Mouse (Mus musculus) MEL (cell line): ENCODE measurements around the gene Gimap7. TPM values are rescaled to one million over a fixed set of nuclear protein-coding genes. Genes with fewer than 3 reads are reported as not detected.

Experiments
- DNase-seq: peaks from one replicate; pipeline ENCODE4 v3.0.0; 2011; ENCODE audit warnings: low read depth, low spot score
- H3K27ac ChIP-seq: 2 replicates; pipeline ENCODE4 v1.5.1; 2012; ENCODE audit warnings: low read depth, mild to moderate bottlenecking, control low read depth, low read length, moderate library complexity; ENCODE audit not compliant: control insufficient read depth
- H3K27me3 ChIP-seq, 2 experiments: fragments of 150-350 bp in 1 of 2; sonication (generic) in 1 of 2; 2 replicates each; pipeline ENCODE4 v1.6.1; 2012; ENCODE audit warnings: low read length in 2 of 2, mild to moderate bottlenecking in 2 of 2, improper control_type of control experiment in 1 of 2, moderate library complexity in 1 of 2; ENCODE audit not compliant: insufficient read depth in 2 of 2, control insufficient read depth in 1 of 2
- H3K36me3 ChIP-seq, 2 experiments: 2 replicates each; pipeline ENCODE4 v1.6.1; 2012 to 2014; ENCODE audit warnings: low read length in 2 of 2, improper control_type of control experiment in 1 of 2, inconsistent platforms in 1 of 2, mild to moderate bottlenecking in 1 of 2; ENCODE audit not compliant: insufficient read depth in 2 of 2, control insufficient read depth in 1 of 2
- H3K4me1 ChIP-seq, 2 experiments: fragments of 150-350 bp in 1 of 2; sonication (generic) in 1 of 2; 2 replicates each; pipeline ENCODE4 v1.6.1; 2012; ENCODE audit warnings: low read length in 2 of 2, improper control_type of control experiment in 1 of 2, mild to moderate bottlenecking in 1 of 2; ENCODE audit not compliant: insufficient read depth in 2 of 2, control insufficient read depth in 1 of 2
- H3K4me3 ChIP-seq, 2 experiments: fragments of 150-350 bp in 1 of 2; sonication (generic) in 1 of 2; 2 replicates each; pipeline ENCODE4 v1.5.1; 2012; ENCODE audit warnings: low read depth in 2 of 2, low read length in 2 of 2, mild to moderate bottlenecking in 2 of 2, moderate library complexity in 2 of 2, control low read depth in 1 of 2, improper control_type of control experiment in 1 of 2; ENCODE audit not compliant: control insufficient read depth in 1 of 2, insufficient read depth in 1 of 2
- H3K79me2 ChIP-seq: 2 replicates; pipeline ENCODE4 v1.6.1; 2012; ENCODE audit warnings: mild to moderate bottlenecking, low read length, moderate library complexity; ENCODE audit not compliant: control insufficient read depth, poor library complexity, insufficient read depth
- H3K9ac ChIP-seq: 2 replicates; pipeline ENCODE4 v1.6.1; 2012; ENCODE audit warnings: low read depth, mild to moderate bottlenecking, control low read depth, low read length, moderate library complexity; ENCODE audit not compliant: control insufficient read depth, poor library complexity, severe bottlenecking
- H3K9me3 ChIP-seq: fragments of 150-350 bp; sonication (generic); replicated peaks from 2 replicates; pipeline ENCODE4 v1.6.1; 2012; ENCODE audit warnings: mild to moderate bottlenecking, low read length, improper control_type of control experiment, moderate library complexity; ENCODE audit not compliant: insufficient read depth
- BHLHE40 ChIP-seq: IDR thresholded peaks from 2 replicates; pipeline ENCODE4 v1.6.1; 2012; ENCODE audit warnings: low read depth, mild to moderate bottlenecking, inconsistent platforms, low read length, improper control_type of control experiment, borderline replicate concordance
- CHD1 ChIP-seq: IDR thresholded peaks from 2 replicates; pipeline ENCODE4 v1.6.1; 2012; ENCODE audit warnings: low read depth, mild to moderate bottlenecking, inconsistent platforms, low read length, improper control_type of control experiment
- CTCF ChIP-seq, 3 experiments: IDR thresholded peaks in 2 of 3; conservative IDR thresholded peaks in 1 of 3; 2 replicates each; pipeline ENCODE4 v1.5.1; 2011 to 2012; ENCODE audit warnings: low read length in 3 of 3, low read depth in 2 of 3, mild to moderate bottlenecking in 2 of 3, improper control_type of control experiment in 1 of 3, inconsistent platforms in 1 of 3, mixed read lengths in 1 of 3, moderate library complexity in 1 of 3; ENCODE audit not compliant: control insufficient read depth in 1 of 3, insufficient read depth in 1 of 3, poor library complexity in 1 of 3, severe bottlenecking in 1 of 3
- E2F4 ChIP-seq: IDR thresholded peaks from 2 replicates; pipeline ENCODE4 v1.6.1; 2011; ENCODE audit warnings: low read depth, low read length, improper control_type of control experiment, borderline replicate concordance
- ELF1 ChIP-seq: IDR thresholded peaks from 2 replicates; pipeline ENCODE4 v1.6.1; 2014; ENCODE audit warnings: low read depth, mild to moderate bottlenecking, inconsistent platforms, low read length, improper control_type of control experiment, moderate library complexity
- EP300 ChIP-seq, 2 experiments: IDR thresholded peaks; 2 replicates each; pipeline ENCODE4 v1.6.1; 2011; ENCODE audit warnings: improper control_type of control experiment in 2 of 2, low read length in 2 of 2, low read depth in 1 of 2, mild to moderate bottlenecking in 1 of 2
- ETS1 ChIP-seq: IDR thresholded peaks from 2 replicates; pipeline ENCODE4 v1.6.1; 2012; ENCODE audit warnings: low read depth, mild to moderate bottlenecking, inconsistent platforms, low read length, improper control_type of control experiment, moderate library complexity
- GABPA ChIP-seq: IDR thresholded peaks from 2 replicates; pipeline ENCODE4 v1.6.1; 2012; ENCODE audit warnings: low read depth, mild to moderate bottlenecking, inconsistent platforms, low read length, improper control_type of control experiment, moderate library complexity
- HCFC1 ChIP-seq: IDR thresholded peaks from 2 replicates; pipeline ENCODE4 v1.6.1; 2012; ENCODE audit warnings: low read depth, mild to moderate bottlenecking, inconsistent platforms, low read length, improper control_type of control experiment, moderate library complexity
- JUND ChIP-seq: IDR thresholded peaks from 2 replicates; pipeline ENCODE4 v1.6.1; 2011; ENCODE audit warnings: low read depth, mild to moderate bottlenecking, improper control_type of control experiment, low read length
- KAT2A ChIP-seq: conservative IDR thresholded peaks from 2 replicates; pipeline ENCODE4 v1.6.1; 2012; ENCODE audit warnings: low read depth, low read length, improper control_type of control experiment, inconsistent platforms
- MAX ChIP-seq: IDR thresholded peaks from 2 replicates; pipeline ENCODE4 v1.6.1; 2011; ENCODE audit warnings: low read length, improper control_type of control experiment
- MXI1 ChIP-seq: IDR thresholded peaks from 2 replicates; pipeline ENCODE4 v1.6.1; 2011; ENCODE audit warnings: mild to moderate bottlenecking, low read depth, low read length, improper control_type of control experiment
- POLR2A ChIP-seq, 2 experiments: IDR thresholded peaks; 2 replicates each; pipeline ENCODE4 v1.6.1; 2011 to 2012; ENCODE audit warnings: low read length in 2 of 2, mild to moderate bottlenecking in 2 of 2, control low read depth in 1 of 2, improper control_type of control experiment in 1 of 2, low read depth in 1 of 2, moderate library complexity in 1 of 2; ENCODE audit not compliant: control insufficient read depth in 1 of 2, insufficient read depth in 1 of 2, poor library complexity in 1 of 2
- RAD21 ChIP-seq: IDR thresholded peaks from 2 replicates; pipeline ENCODE4 v1.6.1; 2011; ENCODE audit warnings: mild to moderate bottlenecking, low read depth, low read length, improper control_type of control experiment
- RCOR1 ChIP-seq: IDR thresholded peaks from 2 replicates; pipeline ENCODE4 v1.6.1; 2012; ENCODE audit warnings: low read depth, mild to moderate bottlenecking, inconsistent platforms, low read length, improper control_type of control experiment
- SIN3A ChIP-seq: IDR thresholded peaks from 2 replicates; pipeline ENCODE4 v1.6.1; 2012; ENCODE audit warnings: low read length, improper control_type of control experiment, inconsistent platforms
- TAL1 ChIP-seq: IDR thresholded peaks from 2 replicates; pipeline ENCODE4 v1.6.1; 2012; ENCODE audit warnings: mild to moderate bottlenecking, inconsistent platforms, low read length, moderate library complexity, mixed read lengths
- TCF12 ChIP-seq: IDR thresholded peaks from 2 replicates; pipeline ENCODE4 v1.6.1; 2014; ENCODE audit warnings: low read depth, mild to moderate bottlenecking, inconsistent platforms, low read length, improper control_type of control experiment, moderate library complexity
- UBTF ChIP-seq: IDR thresholded peaks from 2 replicates; pipeline ENCODE4 v1.6.1; 2012; ENCODE audit warnings: low read depth, mild to moderate bottlenecking, inconsistent platforms, low read length, improper control_type of control experiment, moderate library complexity, borderline replicate concordance; ENCODE audit not compliant: insufficient read depth
- ZC3H11A ChIP-seq: IDR thresholded peaks from 2 replicates; pipeline ENCODE4 v1.6.1; 2012; ENCODE audit warnings: low read depth, mild to moderate bottlenecking, inconsistent platforms, low read length, improper control_type of control experiment
- ZKSCAN1 ChIP-seq: IDR thresholded peaks from 2 replicates; pipeline ENCODE4 v1.6.1; 2012; ENCODE audit warnings: low read depth, mild to moderate bottlenecking, inconsistent platforms, low read length, improper control_type of control experiment, moderate library complexity
- ZMIZ1 ChIP-seq: IDR thresholded peaks from 2 replicates; pipeline ENCODE4 v1.6.1; 2012; ENCODE audit warnings: low read depth, mild to moderate bottlenecking, inconsistent platforms, low read length, improper control_type of control experiment, moderate library complexity
- ZNF384 ChIP-seq: IDR thresholded peaks from 2 replicates; pipeline ENCODE4 v1.6.1; 2012; ENCODE audit warnings: low read depth, mild to moderate bottlenecking, inconsistent platforms, low read length, improper control_type of control experiment
- polyA plus RNA-seq, 2 experiments: library from polyadenylated mRNA; stranded (reverse) in 1 of 2; unstranded in 1 of 2; fragments of >175 nt in 1 of 2; fragments of >200 nt in 1 of 2; gene quantifications; 2 replicates each; pipeline versions ENCODE4 v1.2.1 to v1.2.4; 2012; ENCODE audit warnings: low replicate concordance in 2 of 2, low read depth in 1 of 2; ENCODE audit not compliant: insufficient read length in 2 of 2, insufficient read depth in 1 of 2, missing spikeins in 1 of 2
- total RNA-seq: library from RNA; depleted of rRNA; stranded (reverse); fragments of 300-350 nt; gene quantifications from 2 replicates; pipeline ENCODE4 v1.2.3, GENCODE M21; 2012

Gene Gimap7
- total and polyA plus RNA-seq, 3 experiments: not detected

GRCm38 (mm10) chr6:48737688-48738087 is 19.3 kb downstream of the Gimap7 start:
- Histone ChIP-seq H3K4me1 (no peaks in the 10 kb centered on the region), H3K4me3 (no peak overlapping the region), H3K27me3 (no peaks in the 10 kb centered on the region), H3K27ac (no peak overlapping the region), H3K79me2 (no peaks in the 10 kb centered on the region), H3K9ac (no peak overlapping the region), H3K36me3 (no peaks in the 10 kb centered on the region), H3K9me3 (no peaks in the 10 kb centered on the region)
- DNase-seq: no peak
- TF ChIP-seq TCF12 (no peak), ELF1 (no peak), ZKSCAN1 (no peak), ZMIZ1 (no peak), BHLHE40 (no peak), SIN3A (no peak), TAL1 (no peak), RAD21 (no peak), JUND (no peak), MXI1 (no peak), MAX (no peak)

GRCm38 (mm10) chr6:48738961-48739779 is 20.7 kb downstream of the Gimap7 start, which contains the start of gene Gimap1:
Gene Gimap1, plus strand, starts transcription at chr6:48739054.
- Histone ChIP-seq H3K9ac (no peak within 1 kb of the TSS), H3K4me1 (no peaks in the 10 kb centered on the region), H3K36me3 (no peaks in the 10 kb centered on the region), H3K27ac (no peak within 1 kb of the TSS), H3K9me3 (no peaks in the 10 kb centered on the region), H3K27me3 (no peaks in the 10 kb centered on the region), H3K4me3 (no peak within 1 kb of the TSS), H3K79me2 (no peaks in the 10 kb centered on the region)
- no peak for DNase-seq
- TF ChIP-seq POLR2A (IDR thresholded peaks at IDR 0.05; ENCODE audit: control insufficient read depth in 1 of 2, insufficient read depth in 1 of 2, low read depth in 1 of 2, low read length in 2 of 2, poor library complexity in 1 of 2) (no peak), CHD1 (no peak), EP300 (IDR thresholded peaks at IDR 0.05; ENCODE audit: low read depth in 1 of 2, low read length in 2 of 2) (no peak), JUND (no peak), BHLHE40 (no peak), UBTF (no peak), KAT2A (no peak), RCOR1 (no peak), E2F4 (no peak), ZKSCAN1 (no peak), RAD21 (no peak), ZNF384 (no peak), ELF1 (no peak), ZC3H11A (no peak), GABPA (no peak), TAL1 (no peak), HCFC1 (no peak), ETS1 (no peak), TCF12 (no peak), CTCF (IDR thresholded peaks at IDR 0.05 in 2 of 3, conservative IDR thresholded peaks at IDR 0.05 in 1 of 3; ENCODE audit: control insufficient read depth in 1 of 3, insufficient read depth in 1 of 3, low read depth in 2 of 3, low read length in 3 of 3, poor library complexity in 1 of 3, severe bottlenecking in 1 of 3) (no peak)
